Mouse (Mus musculus) megakaryocyte, embryonic 14.5 days (primary cell): Measurements from ENCODE around the gene Rpl19.

ENCODE experiments used
- FLI1 ChIP-seq: IDR thresholded peaks from 2 replicates; pipeline ENCODE4 v1.6.1; 2012; ENCODE audit warnings: low read length, inconsistent platforms, mixed read lengths
- GATA1 ChIP-seq: IDR thresholded peaks from 3 replicates; pipeline ENCODE4 v1.6.1; 2012; ENCODE audit warnings: mixed read lengths, low read length, inconsistent platforms, borderline replicate concordance

DNA sequence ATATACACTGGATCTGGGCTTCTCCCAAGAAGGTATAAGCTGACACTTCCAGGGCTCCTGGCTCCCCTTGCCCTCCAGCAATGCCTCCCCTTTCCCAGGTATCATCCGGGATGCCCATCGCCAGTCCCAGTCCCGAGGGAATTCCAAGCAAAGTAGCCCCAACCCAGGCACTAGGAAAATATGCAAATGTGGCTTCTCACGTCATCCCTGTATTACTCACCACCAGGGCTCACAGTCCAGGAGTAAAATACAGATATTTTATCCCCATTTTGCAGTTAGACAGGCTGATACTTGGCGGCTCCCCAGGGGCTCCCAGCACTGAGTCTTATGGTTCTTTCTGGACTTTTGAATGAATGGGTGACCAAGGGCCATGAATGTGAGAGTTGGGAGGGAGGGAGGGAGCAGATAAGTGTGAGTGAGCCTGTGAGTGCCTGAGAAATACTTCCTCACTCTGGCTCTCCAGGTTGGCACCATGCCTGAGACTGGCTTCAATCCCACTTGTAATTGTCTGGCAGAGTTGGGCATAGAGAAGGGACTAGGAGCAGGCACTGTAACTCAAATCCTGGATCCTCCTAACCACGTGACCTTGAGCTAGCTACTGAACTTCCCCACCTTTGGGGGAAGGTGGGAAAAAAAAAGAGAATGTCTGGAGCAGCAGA is 35.5 kb downstream of the Rpl19 start:
- TF ChIP-seq GATA1 (no peak), FLI1 (no peak)
